Mouse (Mus musculus) erythroblast, embryonic 14.5 days (primary cell): ENCODE data around the gene Kcnj8.

ENCODE experiments used
- GATA1 ChIP-seq: IDR thresholded peaks from 2 replicates; pipeline ENCODE4 v1.6.1; 2012; ENCODE audit warnings: low read length, inconsistent platforms, mixed read lengths
- TAL1 ChIP-seq: IDR thresholded peaks from 3 replicates; pipeline ENCODE4 v1.6.1; 2012; ENCODE audit warnings: low read length, inconsistent platforms, mixed read lengths

GRCm38 (mm10) chr6:142519110-142519509 lies 52.3 kb downstream of the Kcnj8 start:
- no peak for TF ChIP-seq TAL1
- TF ChIP-seq GATA1, result no peak
